Mouse (Mus musculus) intestine, postnatal 0 days (tissue): Measurements from ENCODE around the gene Scrn2. TPM values are rescaled to one million over a fixed set of nuclear protein-coding genes. Genes with fewer than 3 reads are reported as not detected.
A peak's percentile ranks its signal among the peaks of the same experiment; 100 is the strongest.

Source experiments
- ATAC-seq: fragments of 200-750 bp; cut with Nextera tagmentation; 2 replicates; pipeline ENCODE4 v1.8.0; 2017; ENCODE audit warnings: mild to moderate bottlenecking, moderate TSS enrichment, moderate library complexity
- H3K27ac ChIP-seq: fragments of 300-500 bp; sonication (generic); 2 replicates; pipeline ENCODE4 v1.5.1; 2014; ENCODE audit warnings: mild to moderate bottlenecking, low read depth, low read length, moderate library complexity
- H3K27me3 ChIP-seq: fragments of 300-500 bp; sonication (generic); replicated peaks from 2 replicates; pipeline ENCODE4 v1.6.1; 2014; ENCODE audit warnings: low read length, mixed read lengths; ENCODE audit not compliant: control insufficient read depth, insufficient read depth
- H3K36me3 ChIP-seq: fragments of 300-500 bp; sonication (generic); 2 replicates; pipeline ENCODE4 v1.6.1; 2014; ENCODE audit warnings: mild to moderate bottlenecking, moderate library complexity; ENCODE audit not compliant: control insufficient read depth, insufficient read depth
- H3K4me1 ChIP-seq: fragments of 300-500 bp; sonication (generic); replicated peaks from 2 replicates; pipeline ENCODE4 v1.6.1; 2014; ENCODE audit warnings: antibody characterized with exemption, low read length, mixed read lengths; ENCODE audit not compliant: control insufficient read depth, insufficient read depth
- H3K4me2 ChIP-seq: fragments of 300-500 bp; sonication (generic); replicated peaks from 2 replicates; pipeline ENCODE4 v1.6.1; 2014; ENCODE audit warnings: low read depth, mild to moderate bottlenecking, moderate library complexity
- H3K4me3 ChIP-seq: fragments of 300-500 bp; sonication (generic); 2 replicates; pipeline ENCODE4 v1.5.1; 2014; ENCODE audit warnings: low read depth, low read length
- H3K9ac ChIP-seq: fragments of 300-500 bp; sonication (generic); 2 replicates; pipeline ENCODE4 v1.6.1; 2014; ENCODE audit warnings: mild to moderate bottlenecking, low read depth, low read length
- H3K9me3 ChIP-seq: fragments of 300-500 bp; sonication (generic); 2 replicates; pipeline ENCODE4 v1.6.1; 2016; ENCODE audit warnings: mixed run types; ENCODE audit not compliant: control insufficient read depth
- CTCF ChIP-seq: sonication (generic); IDR thresholded peaks from 2 replicates; pipeline ENCODE4 v1.5.1; 2016; ENCODE audit warnings: low read depth, mild to moderate bottlenecking, control low read depth, antibody characterized with exemption, moderate library complexity
- WGBS: fragments of 180-500 bp; shearing (Covaris S2); extraction: QIAGEN DNeasy Blood & Tissue Kit; methylation state at CpG from one replicate; pipeline ENCODE4 v1.1.7; 2014; 5-methylcytosine and 5-hydroxymethylcytosine counted together
- polyA plus RNA-seq: library from polyadenylated mRNA; unstranded; fragments of >200 nt; fragmentation: Nextera tagmentation; extraction: Ambion mirVana; gene quantifications from 2 replicates; pipeline ENCODE4 v1.2.1, GENCODE M21; 2015

The Scrn2 gene
- polyA plus RNA-seq, 1 experiment from 2014 or later = 24.5 TPM

- H3K9me3 ChIP-seq = no peaks in the 10 kb centered on the region
- no peak for TF ChIP-seq CTCF
- H3K4me3 ChIP-seq = peak overlapping the region; percentile 40
- no peak overlapping the region for H3K27ac ChIP-seq
- 1% methylated on average over 36 of the region's 36 CpGs for WGBS
- no peak for ATAC-seq
- H3K4me2 ChIP-seq = peak overlapping the region; percentile 62
- no peak overlapping the region for H3K9ac ChIP-seq
- peaks cover 89% of the 10 kb centered on the region for H3K27me3 ChIP-seq
- H3K4me1 ChIP-seq = peaks cover 16% of the 10 kb centered on the region; the same call in 1 of the 2 replicates
- H3K36me3 ChIP-seq = no peaks in the 10 kb centered on the region
Measured at GRCm38 (mm10) chr11:97017696-97018582, 11.8 kb upstream of the Scrn2 start.

GRCm38 (mm10) chr11:97018583-97019344 is 11.0 kb upstream of the Scrn2 start:
- Histone ChIP-seq H3K4me2 (peak overlapping the region; percentile 62), H3K36me3 (no peaks in the 10 kb centered on the region), H3K27ac (no peak overlapping the region), H3K9ac (no peak overlapping the region), H3K4me1 (peaks cover 16% of the 10 kb centered on the region; the same call in 1 of the 2 replicates), H3K27me3 (peaks cover 89% of the 10 kb centered on the region), H3K9me3 (no peaks in the 10 kb centered on the region), H3K4me3 (peak overlapping the region; percentile 40)
- no peak for TF ChIP-seq CTCF
- no peak for ATAC-seq
- whole genome bisulfite sequencing = 1% methylated on average over 61 of the region's 68 CpGs

- no peak for TF ChIP-seq CTCF
- no peak overlapping the region for H3K27ac ChIP-seq
- WGBS = 18% methylated on average over 13 of the region's 13 CpGs
- H3K9ac ChIP-seq = no peak overlapping the region
- H3K9me3 ChIP-seq = no peaks in the 10 kb centered on the region
- ATAC-seq = no peak
- H3K4me3 ChIP-seq = peak overlapping the region; percentile 40
- H3K27me3 ChIP-seq = peaks cover 89% of the 10 kb centered on the region
- H3K4me2 ChIP-seq = peak overlapping the region; percentile 62
- H3K36me3 ChIP-seq = no peaks in the 10 kb centered on the region; the same call in 1 of the 2 replicates
- H3K4me1 ChIP-seq = peaks cover 16% of the 10 kb centered on the region; the same call in 1 of the 2 replicates
Measured at GRCm38 (mm10) chr11:97019345-97019708, 10.4 kb upstream of the Scrn2 start.

GRCm38 (mm10) chr11:97021121-97021765 is 8.5 kb upstream of the Scrn2 start:
- Histone ChIP-seq H3K4me1 (peaks cover 23% of the 10 kb centered on the region; the same call in 1 of the 2 replicates), H3K36me3 (no peaks in the 10 kb centered on the region; the same call in 1 of the 2 replicates), H3K4me2 (peak overlapping the region; percentile 95), H3K9me3 (no peaks in the 10 kb centered on the region), H3K4me3 (peak overlapping the region; percentile 52), H3K27me3 (peaks cover 76% of the 10 kb centered on the region), H3K27ac (no peak overlapping the region), H3K9ac (no peak overlapping the region)
- 2% methylated on average over 26 of the region's 27 CpGs for WGBS
- no peak for TF ChIP-seq CTCF
- ATAC-seq = no peak

GRCm38 (mm10) chr11:97021873-97022484 is 7.8 kb upstream of the Scrn2 start:
- Histone ChIP-seq H3K4me2 (peak overlapping the region; percentile 95), H3K4me3 (peak overlapping the region; percentile 52), H3K27me3 (peaks cover 69% of the 10 kb centered on the region), H3K4me1 (peaks cover 23% of the 10 kb centered on the region; the same call in 1 of the 2 replicates), H3K9me3 (no peaks in the 10 kb centered on the region), H3K9ac (peak overlapping the region; percentile 65; the same call in 1 of the 2 replicates), H3K36me3 (no peaks in the 10 kb centered on the region; the same call in 1 of the 2 replicates), H3K27ac (no peak overlapping the region)
- WGBS = under 1% methylated on average over 50 of the region's 50 CpGs
- peak; percentile 75 for TF ChIP-seq CTCF
- ATAC-seq = peak; percentile 72
